Mouse (Mus musculus) megakaryocyte, embryonic 14.5 days (primary cell): ENCODE measurements around the gene Casp1.
A peak's percentile ranks its signal among the peaks of the same experiment; 100 is the strongest.

Experiments
- FLI1 ChIP-seq: IDR thresholded peaks from 2 replicates; pipeline ENCODE4 v1.6.1; 2012; ENCODE audit warnings: low read length, inconsistent platforms, mixed read lengths
- GATA1 ChIP-seq: IDR thresholded peaks from 3 replicates; pipeline ENCODE4 v1.6.1; 2012; ENCODE audit warnings: mixed read lengths, low read length, inconsistent platforms, borderline replicate concordance

GRCm38 (mm10) chr9:5343092-5343491 is 44.8 kb downstream of the Casp1 start:
- TF ChIP-seq GATA1: peak; percentile 67; the same call in 1 of the 3 replicates
- TF ChIP-seq FLI1: 0 out of 2 replicates have a peak, but pooled peaks have one; percentile 7
